Mouse (Mus musculus) cerebellum, postnatal 14 days (tissue): ENCODE data around the gene Golt1a.
A peak's percentile ranks its signal among the peaks of the same experiment; 100 is the strongest.
"Not testable (repeated sequence)": the region's sequence is repeated elsewhere in the genome, so short reads cannot be mapped to it uniquely, and the experiment has no call there.

Experiments
- DNase-seq, 2 experiments: peaks; one replicate each; pipeline ENCODE4 v3.0.0; 2021; ENCODE audit warnings: mixed read lengths in 2 of 2

Golt1a gene

DNA sequence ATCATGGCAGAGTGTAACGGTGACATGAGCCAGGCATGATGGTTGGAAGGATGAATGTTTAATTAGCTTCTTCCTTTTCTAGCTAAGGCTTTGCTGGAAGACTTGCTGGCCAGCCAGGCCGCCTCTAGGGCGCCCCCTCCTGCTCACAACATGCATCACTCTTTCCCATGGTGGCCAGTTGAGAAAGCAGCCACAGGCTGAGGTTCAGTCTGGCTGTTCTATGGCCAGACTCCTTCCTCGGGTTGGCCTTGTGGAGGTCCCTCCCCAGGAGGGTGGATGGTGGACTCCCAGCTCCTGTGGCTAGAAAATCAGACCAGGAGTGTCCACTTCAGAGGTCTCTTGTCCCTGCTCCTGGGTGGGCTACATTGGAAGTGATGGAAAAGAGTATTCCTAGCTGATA lies 2.8 kb upstream of the Golt1a start:
- DNase-seq: peak; percentile 91

DNA sequence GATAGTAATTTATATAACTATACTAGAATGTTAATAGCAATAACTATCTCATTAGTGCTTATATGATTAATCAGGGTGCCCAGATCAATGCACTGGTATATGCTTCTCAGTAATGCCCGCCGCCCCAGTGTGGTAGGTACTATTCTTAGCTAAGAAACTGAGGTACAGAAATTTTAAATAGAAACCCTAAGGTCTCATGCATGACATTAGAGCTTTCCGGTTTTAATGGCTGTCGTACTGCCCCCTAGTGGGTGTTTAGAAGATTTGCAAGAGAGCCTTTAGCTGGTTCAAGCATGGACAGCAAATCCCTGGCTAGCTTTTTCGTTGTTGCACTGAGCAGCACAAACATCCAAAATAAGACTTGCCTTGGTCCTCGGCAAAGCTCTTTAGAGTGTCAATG lies 2.3 kb upstream of the Golt1a start:
- peak; percentile 65 to 80 for DNase-seq

DNA sequence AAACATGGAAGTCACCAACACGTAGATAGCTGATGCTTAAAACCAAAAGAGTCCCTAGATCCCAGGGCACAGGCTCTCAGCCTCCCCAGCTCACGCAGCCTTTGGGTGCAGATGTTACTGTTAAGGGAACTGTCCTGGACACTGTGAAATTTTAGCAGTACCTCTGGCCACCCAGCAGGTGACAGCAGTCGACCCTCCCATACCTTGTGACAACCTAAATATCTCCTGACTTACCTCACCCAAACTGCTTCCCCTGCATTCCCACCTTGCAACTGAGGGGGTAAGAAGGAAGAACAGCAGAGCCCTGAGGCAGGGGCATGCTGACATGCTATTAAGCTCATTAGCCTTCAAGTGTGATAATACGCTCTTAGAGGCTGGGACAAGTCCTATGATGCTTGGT lies 1.6 kb downstream of the Golt1a start:
- no peak for DNase-seq

DNA sequence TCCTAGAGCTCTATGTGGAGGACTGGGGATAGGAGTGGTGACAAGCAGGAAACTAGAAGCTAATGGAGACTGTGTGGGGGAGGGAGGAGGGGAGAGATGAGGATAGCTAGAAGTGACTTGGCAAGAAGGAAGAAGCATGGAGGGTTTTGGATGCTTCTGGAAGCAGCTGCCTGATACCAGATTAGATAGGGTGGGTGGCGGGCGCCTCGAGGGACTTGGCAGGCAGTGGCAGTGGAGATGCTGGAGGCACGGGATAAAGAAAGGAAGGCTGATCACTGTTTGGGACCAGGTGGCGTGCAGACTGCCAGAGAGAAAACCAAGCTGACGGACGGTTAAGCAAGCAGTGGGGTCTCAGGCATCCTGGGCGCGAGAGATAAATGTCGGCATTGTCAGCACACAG lies 2.3 kb downstream of the Golt1a start:
- DNase-seq: peak; percentile 51 to 67

DNA sequence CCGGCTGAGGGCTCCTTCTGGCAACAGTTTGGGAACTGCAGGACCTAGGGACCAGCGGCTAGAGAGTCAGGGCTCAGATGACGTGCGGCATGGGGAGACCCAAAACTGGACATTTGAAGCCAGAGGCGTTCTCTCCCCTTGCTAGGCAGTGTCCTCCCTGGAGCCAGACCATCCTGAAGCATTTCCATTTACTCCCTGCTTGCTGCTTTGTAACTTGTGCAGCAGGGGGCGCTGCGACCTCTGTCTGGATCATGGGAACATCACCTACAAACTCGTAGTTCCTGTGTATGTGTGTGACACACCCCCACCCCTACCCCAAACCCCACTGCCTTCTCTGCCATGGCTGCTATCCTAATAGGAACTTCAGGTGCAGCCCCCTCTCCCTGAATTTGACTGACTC lies 4.8 kb downstream of the Golt1a start:
- DNase-seq: peak; percentile 63 to 82

DNA sequence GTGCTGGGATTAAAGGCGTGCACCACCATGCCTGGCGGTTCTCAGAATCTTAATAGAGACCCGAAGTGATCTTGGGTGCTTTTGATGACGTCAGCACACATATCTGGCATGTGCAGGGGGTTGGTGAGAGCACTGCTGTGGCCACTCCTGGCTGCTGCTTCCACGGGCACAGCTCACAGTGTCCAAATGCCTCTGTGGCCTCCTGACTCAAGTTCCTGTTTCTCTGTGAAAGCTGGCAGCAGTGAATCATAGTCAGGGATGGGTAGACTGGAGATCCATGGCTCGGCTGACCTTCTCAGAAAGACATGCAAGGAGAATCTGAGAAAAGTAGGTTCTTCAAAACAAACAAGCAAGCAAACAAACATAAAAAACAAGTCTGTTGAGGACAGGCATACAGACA lies 6.2 kb downstream of the Golt1a start:
- no peak for DNase-seq

DNA sequence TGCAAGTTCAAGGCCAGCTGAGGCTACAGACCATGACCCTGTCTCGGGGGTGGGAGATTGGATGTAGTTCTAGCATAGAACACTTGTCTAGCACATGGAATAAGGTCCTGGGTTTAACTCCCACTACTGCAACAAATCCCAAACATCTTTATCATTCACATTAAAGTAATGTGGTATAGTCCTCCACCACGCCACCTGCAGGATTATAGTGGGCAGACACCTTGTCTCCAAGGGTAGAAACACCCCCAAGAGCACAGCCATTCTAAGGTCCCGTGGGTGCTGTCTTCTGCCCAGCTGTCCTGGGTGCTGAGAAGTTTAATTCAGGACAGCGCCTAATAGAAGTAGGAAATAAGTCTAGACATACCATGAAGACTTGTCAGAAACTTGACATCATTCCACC lies 7.0 kb downstream of the Golt1a start:
- DNase-seq: no peak

DNA sequence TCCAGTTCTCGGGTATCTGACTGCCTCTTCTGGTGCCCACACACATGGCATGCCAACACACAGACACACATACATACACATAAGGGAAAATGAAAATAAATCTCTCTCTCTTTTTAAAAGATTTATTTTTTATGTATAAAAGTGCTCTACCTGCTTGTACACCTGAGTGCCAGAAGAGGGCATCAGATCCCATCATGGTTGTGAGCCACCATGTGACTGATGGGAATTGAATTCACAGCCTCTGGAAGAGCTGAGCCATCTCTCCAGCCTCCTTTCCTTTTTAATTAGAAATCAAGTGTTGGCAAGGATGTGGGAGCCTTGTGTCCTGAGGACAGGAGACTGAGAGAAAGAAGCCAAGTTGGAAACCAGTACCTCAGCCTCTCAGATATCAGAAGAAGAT lies 7.5 kb downstream of the Golt1a start:
- DNase-seq: no peak

DNA sequence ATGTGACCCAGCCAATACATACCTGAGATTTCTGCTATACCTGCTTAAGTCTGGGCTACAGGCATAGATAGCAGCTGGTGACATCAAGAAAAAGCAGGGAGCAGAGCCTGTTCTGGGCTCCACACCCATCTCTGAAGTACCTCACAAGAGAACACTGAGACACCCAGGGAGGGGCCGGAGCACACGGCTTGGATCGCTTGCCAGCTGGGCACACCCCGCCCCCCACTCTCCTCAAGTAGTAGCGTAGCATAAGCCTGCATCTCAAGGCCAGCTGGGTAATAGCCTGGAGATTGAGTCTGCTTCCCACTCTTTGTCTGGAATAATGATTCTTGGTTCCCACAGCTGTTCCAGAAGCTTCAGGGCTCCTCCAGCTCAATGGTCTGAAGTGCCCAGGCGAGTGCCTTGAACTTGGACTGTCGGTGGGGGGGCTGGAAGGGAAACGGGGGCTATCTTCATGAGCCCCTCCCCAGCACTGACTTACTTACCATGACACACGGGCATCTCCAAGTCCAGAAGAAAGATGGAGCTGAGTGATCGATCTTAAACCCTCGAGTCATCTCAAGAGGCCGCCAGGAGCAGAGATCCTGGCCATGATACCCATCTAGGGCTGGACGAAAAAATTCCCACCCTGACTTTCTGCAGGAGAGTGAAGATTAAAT lies 11.8 kb downstream of the Golt1a start, which contains the start of gene Kiss1:
Gene Kiss1, plus strand, starts transcription at position 609 of the 659 bp plus-strand sequence.
- no peak for DNase-seq

DNA sequence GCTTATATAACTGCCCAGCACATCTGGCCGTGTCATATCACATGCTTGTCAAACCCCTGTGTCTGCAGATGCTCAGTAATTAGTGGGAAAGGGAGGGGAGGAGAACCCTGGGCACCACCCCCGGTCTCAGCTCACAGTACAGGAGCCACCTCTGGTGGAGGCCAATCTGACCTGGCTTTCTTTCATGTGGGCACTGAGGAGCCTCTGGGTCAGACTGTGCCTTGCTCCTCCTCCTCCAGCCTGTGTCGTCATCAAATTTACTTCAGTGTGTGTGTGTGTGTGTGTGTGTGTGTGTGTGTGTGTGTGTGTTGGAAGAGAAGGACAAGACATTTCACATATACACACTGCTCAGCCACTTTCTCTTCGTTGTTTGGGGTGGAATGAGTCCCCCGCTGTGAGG lies 13.7 kb downstream of the Golt1a start:
- no peak for DNase-seq

DNA sequence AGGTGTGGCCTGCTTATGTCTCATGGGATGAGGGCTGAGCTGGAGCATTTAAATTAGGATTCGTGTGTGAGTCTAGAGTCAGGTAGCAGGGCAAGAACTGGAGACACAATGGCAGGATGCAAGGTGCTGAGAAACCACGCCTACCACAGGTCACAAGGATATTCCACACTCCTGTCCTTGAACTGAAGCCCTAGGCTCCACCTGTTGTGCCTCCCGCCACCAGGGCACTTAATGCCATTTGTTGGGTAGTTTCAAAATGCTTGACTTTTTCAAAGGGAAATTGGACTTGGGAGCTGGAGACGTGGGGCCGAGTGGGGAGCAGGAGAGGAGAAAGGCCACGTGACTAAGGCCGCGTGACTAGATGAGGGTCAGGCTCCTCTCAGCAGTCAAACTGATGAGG lies 16.4 kb downstream of the Golt1a start:
- no peak for DNase-seq

DNA sequence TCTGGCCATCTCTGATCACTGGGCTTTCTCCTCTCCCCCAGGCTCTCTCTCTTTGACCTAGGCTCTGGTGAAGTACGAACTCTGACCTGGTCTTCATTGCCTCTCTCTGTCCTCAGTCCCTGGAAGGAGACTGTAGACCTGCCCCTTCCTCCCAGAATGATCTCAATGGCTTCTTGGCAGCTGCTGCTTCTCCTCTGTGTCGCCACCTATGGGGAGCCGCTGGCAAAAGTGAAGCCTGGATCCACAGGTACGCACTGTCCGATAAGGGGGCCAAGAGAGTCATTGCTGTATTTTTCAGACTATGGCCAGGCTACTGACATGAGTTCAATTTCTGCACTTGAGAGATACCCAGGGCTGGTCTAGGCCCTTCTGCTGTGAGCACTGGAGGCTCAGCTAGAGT lies 17.5 kb downstream of the Golt1a start:
- no peak for DNase-seq

DNA sequence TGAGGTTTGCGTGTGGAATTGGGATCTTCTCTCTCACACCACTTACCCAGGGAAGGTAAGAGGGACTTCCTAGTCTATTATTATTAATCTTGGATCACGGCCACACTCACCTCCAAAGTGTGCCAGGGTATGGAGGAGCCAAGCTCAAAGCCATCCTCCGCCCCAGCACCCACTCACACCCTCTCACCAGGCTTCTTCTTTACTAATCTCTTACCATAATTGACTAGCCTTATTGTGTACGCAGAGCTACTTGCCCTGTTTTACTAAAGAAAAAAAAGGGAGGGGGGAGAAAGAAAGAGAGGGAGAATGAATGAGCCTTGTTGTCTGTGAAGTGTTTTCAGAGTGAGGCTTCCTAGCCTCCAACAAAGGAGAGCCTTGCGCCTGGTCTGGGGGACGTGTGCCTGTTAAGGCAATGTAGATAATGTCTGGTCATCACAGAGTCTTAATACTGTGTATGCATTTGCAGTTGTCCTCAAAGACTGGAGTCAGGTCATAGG lies 18.7 kb downstream of the Golt1a start:
- DNase-seq: no peak

DNA sequence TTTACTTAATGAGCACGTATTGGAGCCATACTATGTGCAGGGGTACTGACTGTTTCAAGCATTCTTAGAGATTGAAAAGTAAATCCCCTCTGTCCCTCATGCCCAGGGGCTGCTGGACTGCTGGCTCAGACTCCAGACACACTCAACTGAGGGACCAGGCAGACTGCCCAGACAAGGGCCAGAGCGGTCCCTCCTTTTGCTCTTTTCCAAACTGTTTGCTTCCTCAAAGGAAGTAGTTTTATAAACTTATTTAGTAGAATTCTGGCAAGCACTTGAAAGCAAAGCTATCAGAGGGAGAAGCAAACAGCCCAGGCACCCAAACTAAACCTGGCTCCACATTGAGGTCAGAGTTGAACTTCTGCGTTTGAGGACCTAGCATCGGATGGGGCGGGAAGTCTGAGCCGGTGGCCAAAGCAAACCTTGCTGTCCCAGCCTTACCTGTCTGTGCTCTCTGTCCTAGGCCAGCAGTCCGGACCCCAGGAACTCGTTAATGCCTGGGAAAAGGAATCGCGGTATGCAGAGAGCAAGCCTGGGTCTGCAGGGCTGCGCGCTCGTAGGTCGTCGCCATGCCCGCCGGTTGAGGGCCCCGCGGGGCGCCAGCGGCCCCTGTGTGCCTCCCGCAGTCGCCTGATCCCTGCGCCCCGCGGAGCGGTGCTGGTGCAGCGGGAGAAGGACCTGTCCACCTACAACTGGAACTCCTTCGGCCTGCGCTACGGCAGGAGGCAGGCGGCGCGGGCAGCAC lies 19.5 kb downstream of the Golt1a start:
- no peak for DNase-seq

DNA sequence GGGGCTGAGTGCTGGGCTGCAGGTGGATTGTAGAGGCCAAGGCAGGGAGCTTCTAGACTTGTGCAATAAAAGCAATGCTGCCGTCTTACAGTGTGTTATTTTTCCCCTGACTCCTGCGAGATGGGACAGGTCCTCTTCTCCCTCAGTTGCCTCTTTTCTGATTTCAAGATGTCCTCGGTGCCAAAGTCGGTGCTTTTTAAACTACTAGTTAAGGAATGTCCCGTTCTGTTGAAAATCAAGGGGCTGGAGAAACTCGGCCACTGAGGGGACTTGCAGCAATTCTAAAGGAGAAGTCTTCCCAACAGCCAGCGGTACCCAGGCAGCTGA lies 20.0 kb downstream of the Golt1a start:
- no peak for DNase-seq

DNA sequence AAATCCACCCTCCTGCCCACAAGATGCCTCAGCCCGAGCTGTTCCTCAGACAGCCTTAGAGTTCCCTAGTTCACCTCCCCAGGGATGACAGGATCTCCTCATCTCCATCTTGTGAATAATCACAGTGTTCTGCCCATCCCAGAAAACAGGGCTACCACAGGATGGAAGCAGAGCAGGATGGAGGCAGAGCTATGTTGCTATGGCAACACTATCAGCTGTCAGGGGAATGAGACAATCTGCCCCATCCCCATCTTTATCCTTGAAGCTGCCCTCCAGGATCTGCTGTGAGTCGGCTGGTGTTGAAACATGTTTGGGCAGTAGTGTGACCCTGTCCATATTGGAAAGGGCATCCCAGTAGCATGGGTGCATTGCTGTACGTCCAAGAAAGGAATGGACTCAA lies 21.5 kb downstream of the Golt1a start:
- DNase-seq: no peak

DNA sequence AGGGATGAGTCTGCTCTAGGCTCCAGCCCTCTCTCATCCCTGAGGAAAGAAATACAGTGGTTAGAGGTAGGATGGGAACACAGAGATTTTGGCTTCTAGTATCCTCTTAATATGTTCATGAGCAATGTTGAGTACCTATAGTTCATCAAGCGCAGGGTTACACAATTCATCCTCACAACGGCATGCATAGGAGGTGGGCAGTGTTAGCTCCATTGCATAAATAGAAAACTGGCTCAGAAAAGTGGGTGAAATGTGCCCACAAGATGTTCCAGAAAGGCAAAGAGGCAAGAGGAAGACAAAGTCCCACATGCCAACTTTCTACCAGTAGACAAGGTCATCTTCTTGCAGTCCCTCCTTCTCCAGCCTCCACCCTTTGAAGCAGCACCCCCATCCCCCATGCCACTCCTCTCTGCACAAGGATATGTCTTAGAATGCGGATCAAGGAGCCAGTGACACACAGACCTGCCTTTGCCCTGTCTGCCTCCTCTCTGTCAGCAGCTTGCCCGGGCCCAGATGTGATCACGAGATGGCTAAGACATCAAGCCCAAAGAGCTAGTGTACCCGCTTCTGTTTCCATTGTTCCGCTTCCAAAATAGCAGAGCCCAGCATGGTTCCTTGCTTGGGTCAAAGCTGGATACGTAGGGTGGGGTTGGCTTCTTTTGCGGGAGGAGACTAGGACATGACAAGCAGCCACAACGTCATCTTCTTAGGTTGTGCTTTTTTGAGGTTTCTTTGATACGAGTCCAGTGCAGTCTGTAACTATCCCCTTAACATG lies 23.2 kb downstream of the Golt1a start:
- no peak for DNase-seq

DNA sequence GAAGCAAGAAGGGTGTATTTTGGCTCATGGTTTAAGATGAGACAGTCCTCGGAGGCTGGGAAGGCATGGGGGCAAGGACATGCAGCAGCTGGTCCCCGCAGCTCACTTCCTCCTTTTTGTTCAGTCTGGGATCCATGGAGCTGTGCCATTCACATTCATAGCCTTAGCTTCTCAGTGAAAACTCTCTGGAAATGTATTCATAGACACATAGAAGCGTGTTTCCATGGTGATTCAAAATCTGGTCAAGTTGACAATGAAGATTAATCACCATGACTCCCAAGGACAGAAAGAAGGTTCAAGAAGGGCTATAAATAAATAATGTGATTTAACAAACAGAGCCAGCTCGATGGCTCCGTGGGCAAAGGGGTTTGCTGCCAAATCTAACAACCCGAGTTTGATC lies 24.3 kb downstream of the Golt1a start:
- DNase-seq: no peak

DNA sequence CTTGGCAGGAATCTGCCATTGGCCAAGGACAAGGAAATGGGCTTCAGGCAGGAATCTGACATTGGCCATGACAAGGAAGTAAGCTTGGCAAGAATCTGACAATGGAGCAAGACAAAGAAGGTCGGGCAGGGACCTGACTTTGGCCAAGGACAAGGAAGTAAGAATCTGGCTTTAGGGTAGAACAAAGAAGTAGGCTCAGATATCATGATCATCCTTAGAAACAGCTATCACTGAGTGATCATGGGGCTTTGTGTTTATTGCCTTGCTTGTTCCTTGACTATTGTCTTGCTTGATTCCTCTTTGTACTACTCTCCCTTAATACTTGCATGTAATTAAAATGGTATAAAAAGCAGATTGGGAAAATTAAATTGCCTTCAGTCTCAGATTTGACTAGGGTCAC lies 30.8 kb downstream of the Golt1a start:
- DNase-seq: not testable (repeated sequence)

DNA sequence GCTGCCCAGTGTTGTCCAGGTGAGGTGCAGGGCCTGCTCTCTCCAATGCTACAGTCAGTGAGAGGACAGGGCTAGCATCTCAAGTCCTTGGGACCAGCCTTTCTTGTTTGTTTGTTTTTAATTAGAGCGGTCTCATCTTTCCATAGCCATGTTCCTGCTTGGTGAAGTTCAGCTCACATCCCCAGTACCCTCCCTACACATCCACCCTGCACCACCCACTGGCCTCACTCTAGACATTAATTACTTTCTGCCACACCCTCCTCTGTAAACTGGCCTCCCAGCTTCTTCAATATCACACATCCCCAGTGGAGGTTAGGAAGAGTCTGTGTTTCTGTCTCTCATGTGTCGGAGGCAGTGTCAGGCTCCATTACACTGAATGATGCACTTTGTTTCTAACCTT lies 34.8 kb downstream of the Golt1a start:
- no peak for DNase-seq

DNA sequence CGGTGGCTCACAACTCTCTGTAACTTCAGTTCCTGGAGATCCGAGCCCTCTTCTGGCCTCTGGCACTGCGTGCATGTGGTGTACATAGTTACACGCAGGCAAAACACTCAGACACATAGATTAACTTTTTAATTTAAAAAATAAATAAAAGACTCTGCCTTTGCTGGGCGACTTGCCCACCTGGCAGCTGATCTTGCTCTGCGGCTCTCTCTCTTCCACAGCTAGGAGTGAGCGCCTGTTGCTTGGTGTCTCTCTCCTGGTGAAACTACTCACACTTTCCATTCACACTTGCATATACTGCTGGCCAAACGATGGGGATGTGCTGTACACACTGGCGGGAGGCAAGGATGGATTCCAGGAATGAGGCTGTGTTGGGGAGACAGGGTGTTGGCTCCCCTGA lies 36.9 kb downstream of the Golt1a start:
- DNase-seq: no peak

DNA sequence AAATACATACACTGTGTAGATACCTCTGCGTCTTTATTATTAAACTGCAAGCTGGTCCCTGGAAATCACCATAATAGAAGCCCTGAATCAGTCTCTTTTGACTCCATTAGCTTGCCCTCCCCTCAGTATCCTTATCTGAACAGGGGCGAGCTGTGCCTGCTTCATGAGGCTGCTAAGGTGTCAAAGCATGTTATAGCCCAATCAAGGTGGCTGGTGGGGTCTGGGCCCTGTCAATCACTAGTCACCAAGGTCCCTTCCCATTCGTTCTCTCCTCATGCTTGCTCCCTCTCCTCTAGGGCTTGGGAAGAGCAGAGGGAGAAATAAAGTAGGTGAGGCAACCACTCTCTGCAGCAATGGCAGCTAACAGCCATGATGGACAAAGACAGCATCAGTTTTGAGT lies 37.6 kb downstream of the Golt1a start:
- no peak for DNase-seq

DNA sequence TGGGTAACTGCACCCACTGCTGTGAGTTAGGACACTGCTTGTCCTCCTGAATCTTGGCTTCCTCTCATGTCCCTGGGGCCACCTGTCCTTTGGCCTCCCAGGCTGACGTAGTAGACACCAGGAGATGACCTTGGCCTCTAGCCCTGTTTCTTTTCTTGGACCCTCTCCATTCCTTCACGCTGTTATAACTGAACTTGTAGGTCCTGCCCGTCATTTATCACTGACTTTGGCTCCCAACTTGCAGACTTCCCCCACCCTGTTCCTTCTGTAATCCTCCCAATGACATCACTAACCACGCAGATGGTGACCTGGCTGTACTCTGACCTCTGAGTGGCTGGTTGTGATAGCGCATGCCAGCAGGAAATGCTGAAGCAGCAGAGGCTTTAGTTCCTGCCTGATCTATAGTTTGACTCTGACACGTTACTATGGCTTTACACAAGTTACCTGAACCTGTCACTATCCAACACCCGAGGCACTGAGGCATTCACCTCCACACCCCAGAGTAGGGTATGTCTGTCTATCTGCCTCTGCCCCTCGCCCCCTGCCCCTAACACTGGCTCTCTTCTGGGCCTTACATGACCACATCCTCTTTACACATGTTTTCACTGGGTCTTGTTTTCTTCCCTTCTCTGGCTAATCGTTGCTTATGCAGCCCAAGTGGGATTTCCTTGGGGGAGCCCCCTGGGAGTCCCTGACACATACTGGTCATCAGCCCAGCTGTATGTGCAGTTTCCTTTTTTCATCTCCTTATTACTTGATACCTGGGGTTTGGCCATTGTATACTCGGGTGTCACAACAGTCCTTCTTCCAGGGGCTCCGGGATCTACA lies 38.3 kb downstream of the Golt1a start:
- no peak for DNase-seq
